Mouse (Mus musculus): Measurements from ENCODE around the gene Camta1.

Camta1 gene

GRCm38 (mm10) chr4:151355505-151355904 is 506.2 kb downstream of the Camta1 start:
- no peak for DNase-seq

DNA sequence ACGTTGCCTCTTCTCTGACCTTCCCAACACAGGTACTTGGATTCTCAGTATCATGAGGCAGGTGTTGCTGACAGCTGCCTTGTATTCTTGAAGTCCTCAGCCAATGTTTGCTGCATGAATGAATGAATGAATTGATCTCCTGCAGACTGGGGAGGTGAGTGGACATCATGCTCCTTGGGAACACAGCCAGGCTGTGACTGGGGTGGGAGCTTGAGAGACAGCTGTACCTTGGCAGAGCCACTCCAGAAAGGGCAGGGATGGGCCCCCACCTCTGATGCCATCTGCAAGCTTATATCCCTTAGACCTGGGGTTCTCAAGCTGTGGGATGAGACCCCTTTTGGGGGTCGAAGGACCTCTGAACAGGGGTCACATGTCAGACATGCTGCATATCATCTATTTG is 508.9 kb downstream of the Camta1 start:
- no peak for DNase-seq

GRCm38 (mm10) chr4:151352249-151352648 is 509.4 kb downstream of the Camta1 start:
- DNase-seq, result no peak

DNA sequence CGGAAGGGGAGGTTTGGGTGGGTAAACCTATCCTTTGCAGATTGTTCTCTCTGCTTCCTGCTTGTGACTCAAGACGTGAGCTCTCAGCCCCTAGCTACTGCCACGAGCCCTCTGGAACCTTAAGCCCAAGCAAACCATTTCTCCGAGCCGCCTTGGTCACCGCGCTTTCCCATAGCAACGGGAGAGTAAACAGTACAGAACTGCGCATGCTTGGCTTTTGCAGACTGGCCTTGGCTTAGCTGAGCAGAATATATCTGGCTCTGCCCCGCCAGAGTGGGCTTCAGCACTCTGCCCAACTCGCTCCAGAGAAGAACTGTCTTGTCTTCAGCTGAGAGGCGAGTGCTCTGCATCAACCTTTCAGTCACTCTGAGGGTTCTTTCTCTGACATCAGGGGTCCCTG is 509.9 kb downstream of the Camta1 start:
- DNase-seq, result no peak

DNA sequence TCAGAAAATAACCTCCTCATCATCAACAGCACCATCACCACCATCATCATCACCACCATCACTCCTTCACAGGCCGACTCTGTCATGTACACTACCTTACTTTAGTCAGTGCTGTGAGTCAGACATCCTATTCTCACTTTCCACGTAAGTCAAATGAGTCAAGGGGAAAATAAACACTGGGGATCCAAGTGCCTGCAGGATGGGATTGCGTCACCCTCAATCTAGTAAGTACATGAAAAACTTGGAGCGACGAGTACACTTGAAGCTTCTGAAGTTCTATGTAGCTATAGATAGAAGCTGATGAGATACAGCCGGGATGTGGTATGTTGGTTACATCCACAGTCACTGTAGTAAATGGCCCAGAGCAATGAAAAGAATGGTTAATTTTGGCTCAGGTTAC is 514.1 kb downstream of the Camta1 start:
- DNase-seq, result no peak

DNA sequence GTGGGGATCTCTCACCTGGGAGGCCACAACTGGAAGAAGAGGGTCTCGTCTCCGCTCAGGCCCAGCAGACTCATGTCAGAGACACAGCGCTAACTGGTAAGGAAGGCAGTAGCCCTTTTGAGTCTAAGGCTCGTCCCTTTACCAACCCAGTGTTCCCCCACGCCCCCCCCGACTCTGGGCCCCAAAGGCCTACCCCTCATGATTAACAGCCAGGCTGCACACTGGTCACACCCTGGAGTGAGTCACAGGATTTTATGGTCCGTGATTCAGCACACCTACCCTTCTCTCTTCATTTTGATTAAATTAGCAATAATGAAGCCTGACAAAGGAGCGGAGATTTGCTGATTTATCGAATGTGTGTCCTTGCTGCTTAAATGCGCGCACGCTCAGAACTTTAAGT is 515.0 kb downstream of the Camta1 start:
- no peak for DNase-seq

- no peak for DNase-seq
These were observed 516.9 kb downstream of the Camta1 start for GRCm38 (mm10) chr4:151344811-151345210.

GRCm38 (mm10) chr4:151339421-151339820 is 522.3 kb downstream of the Camta1 start:
- DNase-seq, result peak; percentile 31

DNA sequence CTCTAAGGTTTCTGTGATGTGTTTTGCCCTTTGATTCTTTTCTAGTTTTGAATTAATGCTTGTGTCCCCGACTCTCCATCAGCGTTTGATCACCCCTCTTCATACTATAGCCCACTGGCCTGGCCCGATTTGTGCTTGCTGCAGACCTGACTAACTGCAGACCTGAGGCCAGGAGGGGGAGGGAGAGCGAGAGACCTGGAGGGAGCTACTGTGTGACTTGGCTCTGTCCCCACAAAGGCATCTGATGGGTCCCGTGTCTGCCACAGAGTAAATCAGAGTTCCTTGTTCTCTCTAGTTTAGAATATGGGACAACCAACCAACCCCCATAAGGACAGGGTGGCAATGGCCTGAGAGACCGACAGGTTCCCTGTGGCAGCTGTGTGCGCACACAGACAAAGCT is 522.7 kb downstream of the Camta1 start:
- no peak for DNase-seq

DNA sequence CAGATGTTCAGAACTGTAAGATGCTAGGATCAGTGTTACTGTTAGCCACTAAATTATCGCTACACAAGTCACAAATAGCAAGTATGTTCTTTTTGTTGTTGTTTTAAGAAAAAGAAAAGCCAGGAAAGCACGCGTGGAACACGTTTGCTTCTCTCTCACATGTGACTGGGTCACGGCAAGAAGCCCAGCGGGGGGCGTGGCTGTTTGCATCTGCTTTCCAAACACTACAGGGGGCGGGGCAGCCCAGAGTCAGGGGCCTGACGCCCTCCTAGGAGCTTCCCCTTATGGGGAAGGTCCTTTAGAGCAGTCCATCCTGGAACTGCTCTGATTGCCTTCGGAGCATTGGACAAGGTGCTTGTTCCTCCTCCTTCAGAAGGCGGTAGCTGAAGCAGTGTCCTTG is 524.1 kb downstream of the Camta1 start:
- DNase-seq, result no peak

- DNase-seq, result peak; percentile 15
These were observed 525.3 kb downstream of the Camta1 start for GRCm38 (mm10) chr4:151336413-151336812.

- DNase-seq, result peak; percentile 57
These were observed 526.5 kb downstream of the Camta1 start for GRCm38 (mm10) chr4:151334951-151335742.

- no peak for DNase-seq
These were observed 529.4 kb downstream of the Camta1 start for GRCm38 (mm10) chr4:151332074-151332849.

- no peak for DNase-seq
These were observed 530.7 kb downstream of the Camta1 start for GRCm38 (mm10) chr4:151330983-151331382.

DNA sequence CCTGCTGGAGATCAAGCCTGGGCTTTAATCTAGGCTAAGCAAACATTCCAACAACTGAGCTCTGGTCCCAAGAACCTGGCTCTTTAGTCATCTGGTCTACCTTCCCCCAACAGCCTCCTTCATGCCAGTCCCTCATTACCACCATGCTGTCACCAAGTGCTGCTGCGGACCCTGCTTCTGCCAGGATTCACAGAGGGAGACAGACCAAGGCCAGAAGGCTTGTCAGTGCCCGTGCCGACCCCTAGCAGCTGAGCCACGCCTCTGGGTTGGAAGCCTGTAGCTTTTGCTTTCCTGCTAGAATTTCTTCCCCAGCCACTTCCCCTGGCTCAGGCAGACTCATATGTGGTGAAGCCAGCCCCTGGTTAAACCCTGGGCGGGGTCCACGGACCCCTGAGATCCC is 533.6 kb downstream of the Camta1 start:
- DNase-seq, result no peak

GRCm38 (mm10) chr4:151326971-151327686 is 534.5 kb downstream of the Camta1 start:
- DNase-seq, result no peak

- DNase-seq, result no peak
These were observed 545.2 kb downstream of the Camta1 start for GRCm38 (mm10) chr4:151316428-151316827.

DNA sequence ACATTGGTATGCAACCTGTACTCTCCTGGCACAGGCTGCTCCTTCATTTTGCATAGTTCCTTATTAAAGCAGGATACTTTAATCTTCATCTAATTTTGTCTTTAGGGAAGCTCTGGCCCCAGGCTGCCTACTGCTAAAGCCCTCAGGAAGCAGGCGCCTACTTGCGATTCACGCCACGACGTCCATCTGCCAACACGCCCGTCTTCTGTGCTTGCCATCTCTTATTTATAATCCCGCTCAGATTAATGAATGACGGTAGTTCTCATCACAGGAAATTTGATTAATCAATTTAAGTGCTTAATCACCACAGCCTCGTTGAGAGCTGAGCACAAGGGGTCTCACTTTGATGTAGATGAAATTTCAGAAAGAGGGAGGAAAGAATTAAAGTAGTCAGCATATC is 546.0 kb downstream of the Camta1 start:
- DNase-seq, result no peak

GRCm38 (mm10) chr4:151310773-151311172 is 550.9 kb downstream of the Camta1 start:
- no peak for DNase-seq

DNA sequence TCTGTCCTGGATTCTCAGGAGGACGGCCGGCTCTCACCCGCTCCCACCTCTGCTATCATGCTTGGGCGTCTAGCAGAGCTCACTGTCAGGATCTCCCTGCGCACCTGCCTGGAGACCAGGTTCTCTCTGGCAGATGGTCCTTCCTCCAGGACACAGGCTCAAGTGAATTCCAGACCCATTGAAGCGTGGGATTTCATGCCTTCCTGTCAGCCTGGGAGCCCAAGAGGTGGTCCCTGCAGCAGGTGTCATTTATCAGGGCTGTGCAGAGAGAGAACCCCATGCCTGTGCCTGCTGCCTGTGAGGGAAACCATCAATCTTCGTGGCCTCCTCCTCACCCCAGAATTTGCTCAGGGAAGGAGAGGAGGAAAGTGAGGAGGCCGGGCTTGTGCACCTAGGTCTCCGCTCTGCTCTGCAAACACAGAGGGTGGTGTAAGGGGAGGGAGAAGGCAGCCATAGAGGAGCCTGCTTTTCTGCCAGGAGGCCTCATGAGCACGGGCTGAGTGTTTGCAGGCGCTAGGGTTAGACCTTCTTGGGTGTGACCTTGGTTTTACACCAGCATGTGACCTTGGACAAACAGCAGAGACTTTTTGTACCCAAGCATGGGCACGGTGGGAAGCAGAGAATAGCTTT is 551.5 kb downstream of the Camta1 start:
- DNase-seq, result no peak

GRCm38 (mm10) chr4:151306890-151307289 is 554.8 kb downstream of the Camta1 start:
- no peak for DNase-seq

DNA sequence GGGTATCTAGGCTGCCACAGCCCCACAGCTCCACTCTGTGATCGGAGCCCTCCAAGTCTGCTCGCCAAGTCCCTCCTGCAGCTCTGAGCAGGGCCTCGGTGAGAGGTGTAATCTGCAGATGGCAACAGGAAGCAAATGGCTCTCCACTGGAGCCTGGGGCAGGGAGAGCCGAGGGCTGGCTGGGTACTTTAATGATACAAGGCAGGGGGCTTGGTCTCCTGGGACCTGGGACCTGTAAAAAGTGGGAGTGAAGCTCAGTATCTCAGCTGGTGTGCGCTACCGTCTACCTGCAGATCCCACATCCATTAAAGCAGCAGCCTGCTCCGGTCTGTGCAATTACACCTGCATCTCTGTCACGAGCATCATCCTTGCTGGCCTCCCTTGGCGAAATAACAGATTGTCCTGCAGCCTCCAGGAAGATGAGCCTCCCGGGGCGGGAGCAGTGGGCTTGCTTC is 555.3 kb downstream of the Camta1 start:
- DNase-seq, result no peak

DNA sequence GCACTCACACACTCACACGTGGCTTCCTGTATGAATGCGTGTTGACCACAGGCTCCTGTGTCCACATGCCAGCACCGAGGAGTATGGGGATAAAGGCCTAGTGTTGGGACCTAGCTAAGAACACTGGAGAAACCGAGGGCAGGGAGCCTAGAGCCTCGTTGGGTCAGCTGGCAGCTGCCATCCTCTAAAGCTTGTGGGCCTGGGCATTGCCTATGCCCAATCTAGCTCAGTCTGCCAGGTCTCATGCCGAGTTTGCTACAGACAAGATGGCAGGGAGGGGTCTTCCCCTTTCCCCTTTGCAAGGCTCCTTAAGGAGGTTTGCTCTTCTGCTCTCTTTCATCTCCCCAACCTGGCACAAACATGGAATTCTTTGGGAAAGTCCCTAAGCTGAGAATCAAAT is 555.9 kb downstream of the Camta1 start:
- DNase-seq, result no peak

Data from kidney, adult 9 months (tissue).